Mouse (Mus musculus) spleen, adult 2 months (tissue): ENCODE measurements around the gene Cdh4.

Source experiments
- CTCF ChIP-seq: fragments of 200-500 bp; IDR thresholded peaks from 2 replicates; pipeline ENCODE4 v1.5.1; 2011; ENCODE audit warnings: mild to moderate bottlenecking, inconsistent platforms; ENCODE audit not compliant: insufficient read depth, insufficient read length, insufficient replicate concordance; ENCODE audit errors: extremely low read depth
- POLR2A ChIP-seq: fragments of 200-500 bp; IDR thresholded peaks from 2 replicates; pipeline ENCODE4 v1.6.1; 2011; ENCODE audit warnings: low read depth, low read length, inconsistent platforms

- TF ChIP-seq POLR2A (no peak), CTCF (no peak)
Observed at GRCm38 (mm10) chr2:179912911-179913310, 470.7 kb downstream of the Cdh4 start.
